Mouse (Mus musculus) small intestine, adult 2 months (tissue): ENCODE data around the gene Stox1. TPM values are rescaled to one million over a fixed set of nuclear protein-coding genes. Genes with fewer than 3 reads are reported as not detected.

Source experiments
- H3K27ac ChIP-seq: fragments of 200-500 bp; 2 replicates; pipeline ENCODE4 v1.5.1; 2012; ENCODE audit warnings: low read depth, low read length, control low read depth, inconsistent platforms; ENCODE audit not compliant: insufficient read depth
- H3K27me3 ChIP-seq: fragments of 200-500 bp; 2 replicates; pipeline ENCODE4 v1.6.1; 2012; ENCODE audit warnings: mild to moderate bottlenecking, moderate library complexity, low read length, inconsistent platforms; ENCODE audit not compliant: control insufficient read depth, insufficient read depth
- H3K36me3 ChIP-seq: fragments of 200-500 bp; 2 replicates; pipeline ENCODE4 v1.6.1; 2012; ENCODE audit warnings: mild to moderate bottlenecking, low read length, control low read depth, inconsistent platforms; ENCODE audit not compliant: control insufficient read depth, insufficient read depth
- H3K4me1 ChIP-seq: fragments of 200-500 bp; 2 replicates; pipeline ENCODE4 v1.6.1; 2012; ENCODE audit warnings: low read length, inconsistent platforms, mixed read lengths; ENCODE audit not compliant: control insufficient read depth, insufficient read depth, insufficient read length
- H3K4me3 ChIP-seq: fragments of 200-500 bp; 2 replicates; pipeline ENCODE4 v1.5.1; 2012; ENCODE audit warnings: low read depth, mild to moderate bottlenecking, control low read depth, inconsistent platforms, low read length, moderate library complexity
- CTCF ChIP-seq: fragments of 200-500 bp; IDR thresholded peaks from 2 replicates; pipeline ENCODE4 v1.5.1; 2012; ENCODE audit warnings: low read depth, mild to moderate bottlenecking, control low read depth, inconsistent platforms, low read length, moderate library complexity, mixed read lengths; ENCODE audit not compliant: insufficient replicate concordance, insufficient read length; ENCODE audit errors: extremely low read depth
- POLR2A ChIP-seq: fragments of 200-500 bp; IDR thresholded peaks from 2 replicates; pipeline ENCODE4 v1.6.1; 2012; ENCODE audit warnings: low read depth, mild to moderate bottlenecking, control low read depth, inconsistent platforms, low read length, moderate library complexity
- WGBS: fragments of 180-500 bp; shearing (Covaris S2); methylation state at CpG from one replicate; pipeline ENCODE4 v1.1.7; 2018; 5-methylcytosine and 5-hydroxymethylcytosine counted together
- polyA plus RNA-seq: library from polyadenylated mRNA; depleted of rRNA; stranded (reverse); fragments of >200 nt; gene quantifications from 2 replicates; pipeline ENCODE4 v1.2.3, GENCODE M21; 2012

The Stox1 gene
- polyA plus RNA-seq, 1 experiment = 0.14 TPM

DNA sequence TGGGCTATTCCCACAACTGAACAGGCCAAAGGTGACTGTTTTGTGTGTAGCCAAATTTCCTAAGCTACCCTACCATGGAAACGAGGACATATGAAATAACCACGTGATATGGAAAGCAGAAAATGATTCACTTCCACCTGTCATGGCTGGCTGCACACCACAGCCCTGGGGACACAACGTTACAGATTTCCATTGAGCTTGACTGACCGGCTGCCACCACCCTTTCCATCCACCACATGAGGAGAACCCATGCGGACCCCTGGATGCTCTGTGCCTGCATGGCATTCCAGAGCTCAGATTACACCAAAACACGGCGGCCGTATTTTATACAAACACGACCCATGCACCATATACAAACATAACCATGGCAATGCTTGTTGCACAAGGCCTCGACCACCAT lies 12.5 kb downstream of the Stox1 start:
- Histone ChIP-seq H3K36me3 (no peaks in the 10 kb centered on the region), H3K4me3 (no peak overlapping the region), H3K4me1 (no peaks in the 10 kb centered on the region), H3K27me3 (no peaks in the 10 kb centered on the region), H3K27ac (no peak overlapping the region)
- 71% methylated on average over 10 of the region's 10 CpGs for WGBS
- TF ChIP-seq POLR2A (no peak), CTCF (no peak)

DNA sequence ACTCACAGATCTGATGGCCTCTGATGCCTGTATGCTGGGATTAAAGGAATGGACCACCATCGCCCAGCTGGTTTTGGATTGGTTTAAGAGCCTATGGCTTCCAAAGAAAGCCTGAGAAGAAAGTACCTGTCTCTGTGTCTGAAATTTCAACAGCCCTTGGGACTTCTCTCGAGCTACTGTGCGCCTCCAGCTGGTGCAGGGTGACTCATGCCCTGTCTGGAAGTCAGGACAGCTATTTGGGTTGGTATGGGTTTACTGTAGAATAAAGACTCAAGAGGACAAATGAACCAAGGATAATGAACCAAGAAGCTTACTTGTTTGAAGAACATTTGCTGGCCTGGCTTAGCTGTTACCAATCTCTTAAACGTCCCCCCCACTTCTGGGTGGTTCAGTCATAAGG lies 22.3 kb downstream of the Stox1 start:
- no peaks in the 10 kb centered on the region for H3K27me3 ChIP-seq
- no peak for TF ChIP-seq POLR2A
- TF ChIP-seq CTCF = no peak
- WGBS = 65% methylated on average over 4 of the region's 4 CpGs

DNA sequence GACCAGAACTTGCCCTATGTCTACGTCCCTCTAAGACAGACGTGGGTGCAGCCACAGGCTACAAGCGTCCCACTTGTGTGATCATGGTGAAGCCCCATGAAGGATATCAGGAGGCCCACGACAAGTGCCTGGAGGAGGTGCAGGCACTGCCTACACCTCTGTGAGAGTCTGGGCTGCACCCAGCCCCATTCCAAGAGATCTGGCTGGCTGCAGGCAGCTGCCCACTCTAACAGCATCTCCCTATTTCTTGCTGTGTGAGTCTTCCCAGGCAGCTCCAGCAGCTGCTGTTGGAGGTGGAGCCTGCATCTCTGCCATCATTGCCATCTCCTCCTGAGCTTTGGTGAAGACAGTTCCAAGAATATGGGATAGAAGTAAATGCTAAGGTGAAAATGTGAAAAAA lies 23.5 kb downstream of the Stox1 start:
- H3K36me3 ChIP-seq = no peaks in the 10 kb centered on the region
- WGBS = 81% methylated on average over 4 of the region's 4 CpGs
- H3K4me3 ChIP-seq = no peak overlapping the region
- TF ChIP-seq POLR2A (no peak), CTCF (no peak)
- H3K27me3 ChIP-seq = no peaks in the 10 kb centered on the region
- no peaks in the 10 kb centered on the region for H3K4me1 ChIP-seq
- no peak overlapping the region for H3K27ac ChIP-seq

More for the DNA sequence above, 22.3 kb downstream of the Stox1 start:
- no peak overlapping the region for H3K27ac ChIP-seq
- H3K4me3 ChIP-seq = no peak overlapping the region
- no peaks in the 10 kb centered on the region for H3K4me1 ChIP-seq
- no peaks in the 10 kb centered on the region for H3K36me3 ChIP-seq

DNA sequence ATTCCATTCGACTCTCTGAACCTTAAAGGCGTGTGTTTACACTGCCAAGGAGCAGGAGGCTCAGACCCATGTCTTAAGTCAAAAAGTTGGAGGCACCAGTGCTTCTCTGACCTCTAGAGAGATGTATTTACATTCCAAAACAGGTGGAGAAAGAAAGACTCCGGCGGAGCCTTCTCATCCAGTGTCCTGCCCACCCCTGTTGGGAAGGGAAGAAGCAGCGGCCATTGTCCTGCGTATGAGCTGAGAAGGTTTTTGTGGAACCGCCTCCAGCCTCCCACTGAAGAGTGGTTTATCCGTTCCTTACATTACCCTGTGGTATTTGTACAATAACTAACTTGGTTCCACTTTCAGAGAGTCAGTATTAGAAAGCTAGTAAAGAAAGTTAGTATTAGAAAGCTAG lies 33.2 kb downstream of the Stox1 start:
- H3K27me3 ChIP-seq = no peaks in the 10 kb centered on the region
- H3K4me1 ChIP-seq = no peaks in the 10 kb centered on the region
- TF ChIP-seq CTCF = no peak
- no peak for TF ChIP-seq POLR2A
- H3K4me3 ChIP-seq = no peak overlapping the region
- 52% methylated on average over 8 of the region's 8 CpGs for WGBS
- no peaks in the 10 kb centered on the region for H3K36me3 ChIP-seq
- H3K27ac ChIP-seq = no peak overlapping the region

DNA sequence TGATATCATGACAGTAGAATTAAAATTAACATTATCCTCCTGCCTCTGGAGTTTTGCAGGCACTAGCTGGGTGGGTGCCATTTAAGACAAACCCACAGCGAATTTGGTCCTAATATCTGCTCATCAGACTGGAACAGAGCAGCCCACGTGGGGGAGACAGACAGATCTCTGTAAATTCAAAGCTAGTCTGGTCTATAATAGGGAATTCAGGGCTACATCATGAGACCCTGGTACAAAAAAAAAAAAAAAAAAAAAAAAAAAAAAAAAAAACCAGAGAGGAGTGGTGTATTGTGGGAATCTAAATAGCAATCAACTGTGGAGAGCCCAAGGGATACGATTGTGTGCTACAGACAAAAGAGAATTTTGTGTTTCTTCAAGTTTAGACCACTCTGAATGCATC lies 33.7 kb downstream of the Stox1 start:
- H3K27me3 ChIP-seq = no peaks in the 10 kb centered on the region
- no peaks in the 10 kb centered on the region for H3K36me3 ChIP-seq
- TF ChIP-seq POLR2A (no peak), CTCF (no peak)
- H3K4me1 ChIP-seq = no peaks in the 10 kb centered on the region
- H3K4me3 ChIP-seq = no peak overlapping the region
- no peak overlapping the region for H3K27ac ChIP-seq
- 75% methylated on average over 3 of the region's 3 CpGs for WGBS

DNA sequence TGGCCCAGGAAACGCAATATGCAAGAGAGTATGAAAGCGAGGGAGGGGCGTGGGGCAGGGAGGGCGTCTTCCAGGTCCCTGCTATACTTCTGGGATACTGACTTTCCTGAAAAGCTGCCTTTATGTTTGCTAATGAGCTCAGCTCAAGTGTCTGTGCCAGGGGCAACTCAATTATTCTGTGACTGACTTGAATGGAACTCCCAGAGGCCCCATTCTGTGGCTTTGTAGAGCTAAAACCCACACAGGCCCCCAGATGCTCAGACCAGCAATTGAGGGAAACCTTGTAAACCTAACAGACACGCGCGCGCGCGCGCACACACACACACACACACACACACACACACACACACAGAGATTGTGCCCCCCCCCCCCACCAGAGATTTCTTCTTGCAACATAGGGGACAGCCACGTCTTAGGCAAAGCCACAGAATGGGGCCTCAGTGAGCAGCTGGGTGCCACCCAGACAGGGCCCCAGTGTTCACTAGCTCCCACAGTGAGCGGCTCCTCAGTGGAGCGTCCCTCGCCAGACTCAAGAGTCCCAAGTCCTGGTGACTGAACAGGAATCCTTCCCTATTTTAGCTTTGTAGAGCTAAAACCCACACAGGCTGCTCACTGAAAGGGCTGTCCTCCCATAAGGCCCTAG lies 38.8 kb downstream of the Stox1 start:
- WGBS = 81% methylated on average over 15 of the region's 15 CpGs
- Histone ChIP-seq H3K27me3 (no peaks in the 10 kb centered on the region; the same call in 1 of the 2 replicates), H3K27ac (no peak overlapping the region), H3K4me3 (no peak overlapping the region), H3K36me3 (no peaks in the 10 kb centered on the region), H3K4me1 (no peaks in the 10 kb centered on the region)
- no peak for TF ChIP-seq CTCF

DNA sequence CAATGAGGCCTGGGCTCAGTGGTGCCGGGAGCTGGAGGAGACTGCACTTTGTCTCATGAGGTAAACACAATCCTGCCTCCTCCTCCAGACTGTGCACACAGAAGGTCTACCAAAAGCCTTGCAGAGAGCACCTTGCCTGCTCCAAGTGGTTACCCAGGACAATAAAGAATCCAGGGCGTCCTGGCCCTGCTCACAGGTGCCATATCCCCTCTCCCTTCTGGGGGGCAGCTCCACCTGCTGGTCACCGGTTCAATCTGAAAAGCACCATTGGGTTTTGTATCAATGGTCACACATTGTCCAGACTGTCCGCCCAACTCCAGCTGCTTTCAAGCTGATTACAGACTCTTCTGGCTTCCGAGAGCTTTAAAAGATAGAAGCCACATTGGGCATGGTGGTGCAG lies 42.9 kb downstream of the Stox1 start:
- H3K27me3 ChIP-seq = no peaks in the 10 kb centered on the region; the same call in 1 of the 2 replicates
- no peaks in the 10 kb centered on the region for H3K4me1 ChIP-seq
- H3K4me3 ChIP-seq = no peak overlapping the region
- no peaks in the 10 kb centered on the region for H3K36me3 ChIP-seq
- 44% methylated on average over 5 of the region's 5 CpGs for WGBS
- TF ChIP-seq POLR2A (no peak), CTCF (peak; percentile 63; the same call in 1 of the 2 replicates)
- H3K27ac ChIP-seq = no peak overlapping the region
